Mouse (Mus musculus) C2C12 (cell line): ENCODE data around the gene Sds. TPM values are rescaled to one million over a fixed set of nuclear protein-coding genes. Genes with fewer than 3 reads are reported as not detected.

Experiments
- H3K27me3 ChIP-seq: one replicate; pipeline ENCODE4 v1.6.1; 2011; ENCODE audit not compliant: control insufficient read depth, insufficient read depth, insufficient read length
- H3K36me3 ChIP-seq: one replicate; pipeline ENCODE4 v1.6.1; 2011; ENCODE audit not compliant: control insufficient read depth, insufficient read depth
- H3K4me3 ChIP-seq: one replicate; pipeline ENCODE4 v1.5.1; 2011; ENCODE audit warnings: mild to moderate bottlenecking, control low read depth; ENCODE audit not compliant: poor library complexity, insufficient read depth, severe bottlenecking
- H3K79me2 ChIP-seq: one replicate; pipeline ENCODE4 v1.6.1; 2011; ENCODE audit not compliant: control insufficient read depth, insufficient read depth
- H3K79me3 ChIP-seq: one replicate; pipeline ENCODE4 v1.6.1; 2011; ENCODE audit warnings: low read depth, control low read depth
- H3ac ChIP-seq: one replicate; pipeline ENCODE3; 2011; ENCODE audit warnings: low read depth; ENCODE audit not compliant: control insufficient read depth, insufficient read length
- CEBPB ChIP-seq: IDR thresholded peaks from one replicate; pipeline ENCODE4 v1.6.1; 2011; ENCODE audit warnings: low read depth, mild to moderate bottlenecking, control low read depth, moderate library complexity
- CTCF ChIP-seq: IDR thresholded peaks from one replicate; pipeline ENCODE4 v1.5.1; 2011; ENCODE audit not compliant: control insufficient read depth, insufficient read depth, insufficient read length
- FOSL1 ChIP-seq: IDR thresholded peaks from one replicate; pipeline ENCODE4 v1.8.0; 2011; ENCODE audit warnings: mild to moderate bottlenecking, low read length; ENCODE audit not compliant: poor library complexity, insufficient read depth, severe bottlenecking
- MAX ChIP-seq: IDR thresholded peaks from one replicate; pipeline ENCODE4 v1.6.1; 2011; ENCODE audit warnings: mild to moderate bottlenecking, control low read depth
- MYOD1 ChIP-seq: IDR thresholded peaks from one replicate; pipeline ENCODE4 v1.6.1; 2011; ENCODE audit warnings: low read depth; ENCODE audit not compliant: control insufficient read depth, insufficient read length
- MYOG ChIP-seq: IDR thresholded peaks from one replicate; pipeline ENCODE4 v1.6.1; 2011; ENCODE audit not compliant: control insufficient read depth, insufficient read length; ENCODE audit errors: extremely low read depth
- USF1 ChIP-seq: IDR thresholded peaks from one replicate; pipeline ENCODE4 v1.6.1; 2011; ENCODE audit warnings: low read depth, mild to moderate bottlenecking, control low read depth, moderate library complexity
- polyA plus RNA-seq: library from polyadenylated mRNA; unstranded; fragments of >200 nt; fragmentation: generic; extraction: Trizol; gene quantifications from one replicate; pipeline ENCODE4 v1.2.1, GENCODE M21; 2012; ENCODE audit warnings: missing spikeins

Gene Sds
- polyA plus RNA-seq, 1 experiment, result 0.19 TPM

DNA sequence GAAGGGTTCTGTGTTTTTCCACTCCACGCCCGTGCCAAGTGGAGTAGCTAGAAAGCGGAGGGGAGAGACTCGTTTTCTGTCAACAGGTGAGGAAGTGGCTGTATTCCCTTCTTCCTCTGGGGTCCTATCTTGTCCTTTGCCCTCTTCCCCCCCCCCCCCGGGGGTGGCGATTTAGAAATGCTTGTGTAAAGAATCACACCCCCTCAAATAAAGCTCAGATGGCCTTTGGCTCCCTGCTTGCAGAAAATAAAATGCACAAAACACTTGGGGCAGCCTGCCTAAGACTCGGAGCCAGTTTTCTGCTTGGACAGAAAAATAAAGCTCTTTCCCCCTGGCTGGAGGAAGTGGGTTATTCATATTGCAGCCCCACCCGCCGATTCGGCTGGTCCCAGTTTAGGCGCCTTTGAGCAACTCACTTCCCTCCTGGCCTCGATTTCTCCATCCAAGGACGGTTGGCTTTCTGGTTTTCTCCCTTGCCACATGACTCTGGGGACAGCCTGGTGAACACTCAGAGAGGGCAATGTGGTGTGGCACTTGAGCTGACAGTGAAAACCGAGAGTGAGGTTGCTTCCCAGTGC is 35.4 kb downstream of the Sds start:
- H3K79me3 ChIP-seq, result peaks cover 3% of the 10 kb centered on the region
- no peaks in the 10 kb centered on the region for H3K36me3 ChIP-seq
- no peak for TF ChIP-seq MYOD1
- no peak for TF ChIP-seq MYOG
- no peak for TF ChIP-seq FOSL1
- TF ChIP-seq CTCF, result no peak
- no peak for TF ChIP-seq CEBPB
- TF ChIP-seq USF1, result no peak
- TF ChIP-seq MAX, result no peak
- H3K79me2 ChIP-seq, result peaks cover 5% of the 10 kb centered on the region
- no peak overlapping the region for H3ac ChIP-seq
- peak overlapping the region; percentile 34 for H3K4me3 ChIP-seq
- no peaks in the 10 kb centered on the region for H3K27me3 ChIP-seq

DNA sequence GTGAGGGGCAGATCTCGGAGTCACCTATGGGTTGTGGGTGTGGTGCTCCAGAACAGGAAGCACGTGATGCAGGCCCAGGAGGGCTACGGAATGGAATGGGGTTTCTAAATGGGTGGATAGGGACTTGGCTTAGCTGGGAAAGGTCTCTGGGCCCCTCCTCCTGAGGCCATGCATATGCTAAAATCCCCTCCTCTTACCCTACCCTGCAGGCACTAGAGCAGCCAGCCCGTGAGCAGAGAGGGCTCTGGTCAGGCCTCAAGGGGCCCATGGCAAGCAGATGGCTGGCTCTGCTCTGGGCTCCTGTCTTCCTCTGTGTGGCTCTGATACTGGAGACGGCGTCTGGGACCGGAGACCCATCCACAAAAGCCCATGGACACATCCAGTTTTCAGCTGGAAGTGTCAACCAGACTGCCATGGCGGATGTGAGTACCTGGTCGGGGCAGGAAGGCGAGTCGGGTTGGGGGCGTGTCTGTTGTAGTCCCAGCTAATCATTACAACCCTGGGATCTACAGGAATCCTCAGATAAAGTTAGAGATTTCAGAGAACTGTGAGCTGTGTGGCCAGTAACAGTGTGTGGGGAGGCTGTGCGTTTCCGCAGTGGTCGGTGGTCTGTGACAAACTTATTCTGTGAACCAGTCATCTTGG is 36.7 kb downstream of the Sds start:
- TF ChIP-seq MAX (no peak), CTCF (no peak), FOSL1 (no peak)
- Histone ChIP-seq H3K27me3 (no peaks in the 10 kb centered on the region), H3ac (no peak overlapping the region), H3K79me2 (peaks cover 5% of the 10 kb centered on the region), H3K4me3 (no peak overlapping the region), H3K79me3 (peaks cover 3% of the 10 kb centered on the region), H3K36me3 (no peaks in the 10 kb centered on the region)

DNA sequence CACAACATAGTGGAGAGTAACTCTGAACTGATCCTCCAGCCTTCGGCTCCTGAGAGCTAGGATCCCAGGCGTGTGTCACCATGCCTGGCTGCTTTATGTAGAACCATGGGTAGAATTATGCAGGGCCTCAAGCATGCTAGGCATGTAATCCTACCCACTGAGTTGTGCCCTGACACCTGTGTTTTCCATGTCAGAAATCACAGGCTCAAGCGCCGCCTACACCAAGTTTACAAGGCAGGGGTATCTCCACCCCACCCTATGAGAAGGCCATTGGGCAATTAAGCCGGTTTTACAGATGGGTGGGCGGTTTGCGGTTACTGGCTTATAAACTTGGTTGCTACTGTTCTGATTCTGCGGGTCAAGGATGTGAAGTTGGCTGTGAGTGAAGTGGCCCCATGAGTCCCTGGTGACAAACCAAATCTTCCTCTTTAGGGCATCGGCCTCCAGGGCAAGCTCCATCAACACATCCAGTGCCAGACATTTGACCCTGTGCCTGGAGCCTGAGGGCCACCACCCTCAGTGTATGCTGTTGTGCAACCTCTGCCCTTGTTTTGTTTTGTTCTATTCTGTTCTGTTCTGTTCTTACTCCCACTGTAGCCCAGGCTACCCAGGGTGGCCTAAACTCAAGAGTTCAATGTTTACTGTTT is 37.8 kb downstream of the Sds start:
- H3K4me3 ChIP-seq, result no peak overlapping the region
- no peak overlapping the region for H3ac ChIP-seq
- H3K79me3 ChIP-seq, result peaks cover 4% of the 10 kb centered on the region
- no peaks in the 10 kb centered on the region for H3K36me3 ChIP-seq
- H3K27me3 ChIP-seq, result no peaks in the 10 kb centered on the region
- TF ChIP-seq CEBPB (peak; percentile 74), FOSL1 (no peak), MYOD1 (peak; percentile 78)
- H3K79me2 ChIP-seq, result peaks cover 9% of the 10 kb centered on the region

DNA sequence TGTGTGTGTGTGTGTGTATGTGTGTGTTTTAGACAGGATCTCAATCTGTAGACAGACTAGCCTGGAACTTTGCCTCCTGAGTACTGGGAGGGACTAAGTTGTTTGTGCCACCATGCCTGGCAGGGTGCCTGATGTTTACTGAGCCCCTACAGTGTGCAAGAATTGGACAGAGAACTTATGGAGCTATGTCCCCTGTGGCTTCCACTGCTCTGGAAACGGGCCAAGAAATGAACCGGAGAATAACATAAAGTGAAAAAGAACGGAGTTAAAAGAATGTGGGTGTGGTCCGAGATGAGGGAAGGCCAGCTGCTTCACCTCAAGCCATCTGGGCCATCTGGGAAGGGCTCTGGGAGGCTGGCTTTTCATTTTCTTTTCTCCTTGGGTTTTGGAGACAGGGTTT is 38.4 kb downstream of the Sds start:
- Histone ChIP-seq H3K79me2 (peaks cover 9% of the 10 kb centered on the region), H3K79me3 (peaks cover 4% of the 10 kb centered on the region), H3ac (no peak overlapping the region), H3K36me3 (no peaks in the 10 kb centered on the region), H3K4me3 (no peak overlapping the region), H3K27me3 (no peaks in the 10 kb centered on the region)
- TF ChIP-seq MYOG (no peak), MYOD1 (peak; percentile 20)

DNA sequence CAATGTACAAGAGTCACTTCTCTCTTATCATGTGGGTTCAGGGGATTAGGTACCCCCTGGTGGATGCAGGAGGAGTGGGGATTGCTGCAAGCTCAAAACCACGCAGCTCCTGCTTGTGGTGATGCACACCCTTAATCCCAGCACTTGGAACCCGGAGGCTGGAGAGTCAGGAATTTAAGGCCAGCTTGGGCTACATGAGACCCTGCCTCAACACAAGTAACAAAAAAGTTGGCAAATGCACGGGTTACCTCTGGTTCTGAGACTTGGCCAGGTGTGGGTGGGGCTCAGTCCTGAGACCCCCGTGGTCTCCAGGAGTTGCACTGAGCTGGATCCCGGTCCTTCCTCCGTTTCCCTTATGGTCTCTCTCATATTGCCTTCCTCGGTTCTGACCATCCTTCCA is 39.1 kb downstream of the Sds start:
- H3K4me3 ChIP-seq, result no peak overlapping the region
- H3K27me3 ChIP-seq, result no peaks in the 10 kb centered on the region
- H3K79me2 ChIP-seq, result peaks cover 9% of the 10 kb centered on the region
- H3K36me3 ChIP-seq, result no peaks in the 10 kb centered on the region
- H3ac ChIP-seq, result no peak overlapping the region
- peaks cover 4% of the 10 kb centered on the region for H3K79me3 ChIP-seq
- TF ChIP-seq CTCF (no peak), CEBPB (no peak), MYOG (no peak), MYOD1 (no peak)

DNA sequence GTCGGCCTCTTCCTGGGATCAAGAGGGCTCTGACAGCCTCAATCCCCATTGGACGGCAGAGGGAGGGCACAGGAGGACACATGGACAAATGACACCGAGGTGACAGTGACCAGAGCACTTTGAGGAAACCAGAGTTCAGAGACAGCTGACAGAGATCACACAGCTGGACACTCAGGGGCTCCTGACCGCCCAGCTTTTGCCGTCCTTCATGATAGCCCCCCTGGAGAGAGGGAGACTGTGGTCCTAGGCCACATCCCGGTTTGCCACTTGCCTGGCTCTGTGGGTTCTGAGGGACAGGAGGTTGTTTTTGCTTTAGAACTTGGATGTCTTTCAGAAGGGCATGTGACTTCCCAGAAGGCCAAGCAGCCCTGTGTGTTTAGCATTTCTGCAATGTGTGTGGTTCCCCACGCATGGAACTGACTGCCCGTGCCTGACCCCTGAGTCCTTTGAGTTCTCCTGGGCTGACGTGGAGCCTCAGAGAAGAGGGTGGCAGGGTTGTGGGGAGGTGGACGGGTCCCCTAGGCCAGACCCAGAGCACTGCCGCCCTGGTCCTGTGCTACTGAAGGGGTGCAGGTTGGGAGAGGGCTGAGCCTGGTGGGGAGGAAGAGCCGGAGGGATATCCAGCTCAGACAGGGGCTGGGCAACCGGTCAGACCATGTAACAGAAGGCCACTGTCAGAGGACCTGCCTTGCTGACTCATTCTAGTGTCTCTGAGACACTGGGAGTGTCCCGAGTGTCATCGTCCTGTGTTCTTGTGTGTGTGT is 40.1 kb downstream of the Sds start:
- Histone ChIP-seq H3K79me2 (peaks cover 9% of the 10 kb centered on the region), H3ac (no peak overlapping the region), H3K79me3 (peaks cover 4% of the 10 kb centered on the region), H3K4me3 (no peak overlapping the region), H3K27me3 (no peaks in the 10 kb centered on the region), H3K36me3 (no peaks in the 10 kb centered on the region)
- TF ChIP-seq MYOD1 (no peak), USF1 (peak; percentile 58), MAX (no peak), CTCF (no peak)
